Mouse (Mus musculus) heart, adult 11 months (tissue): Measurements from ENCODE around the gene Cend1.

Experiments used
- DNase-seq: peaks from one replicate; pipeline ENCODE4 v3.0.0; 2022

Cend1 gene

DNA sequence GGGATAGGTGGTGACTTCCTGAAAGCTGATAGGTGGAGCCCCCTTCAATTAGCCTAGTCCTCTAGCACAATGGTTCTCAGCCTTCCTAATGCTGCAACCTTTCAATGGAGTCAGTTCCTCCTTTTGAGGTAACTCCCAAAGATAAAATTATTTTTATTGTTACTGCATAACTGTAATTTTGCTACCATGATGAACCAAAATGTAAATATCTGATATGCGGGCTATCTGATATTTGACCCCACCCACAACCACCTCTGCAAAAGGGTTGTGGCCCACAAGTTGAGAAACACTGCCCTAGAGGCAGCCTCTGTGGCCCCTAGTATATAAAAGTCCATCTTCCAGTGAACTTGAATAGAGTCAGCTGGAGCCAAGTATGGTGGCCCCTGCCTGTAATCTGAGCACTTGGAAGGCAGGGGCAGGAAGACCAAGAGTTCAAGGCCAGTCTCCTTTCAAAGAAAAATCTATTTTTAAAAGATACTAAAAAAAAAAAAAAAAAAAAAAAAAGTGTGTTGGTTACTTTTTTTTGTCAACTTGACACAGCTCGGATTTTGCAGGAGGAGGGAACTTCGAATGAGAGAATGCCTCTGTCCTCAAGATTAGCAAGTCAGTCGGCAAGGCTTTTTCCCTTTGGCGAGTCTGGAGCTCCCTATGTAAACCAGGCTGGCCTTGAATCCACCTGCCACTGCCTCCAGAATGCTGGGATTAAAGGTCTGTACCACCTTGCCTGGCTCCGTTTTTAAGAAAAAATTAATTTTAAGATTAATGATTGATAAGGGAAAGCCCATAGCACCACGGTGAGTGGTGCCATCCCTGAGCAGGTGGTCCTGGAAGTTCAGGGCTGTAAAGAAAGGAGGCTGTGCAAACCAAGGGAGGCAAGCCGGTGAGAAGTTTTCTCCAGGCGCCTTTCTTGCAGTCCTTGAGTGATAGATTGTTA is 38.7 kb downstream of the Cend1 start:
- DNase-seq, result no peak

DNA sequence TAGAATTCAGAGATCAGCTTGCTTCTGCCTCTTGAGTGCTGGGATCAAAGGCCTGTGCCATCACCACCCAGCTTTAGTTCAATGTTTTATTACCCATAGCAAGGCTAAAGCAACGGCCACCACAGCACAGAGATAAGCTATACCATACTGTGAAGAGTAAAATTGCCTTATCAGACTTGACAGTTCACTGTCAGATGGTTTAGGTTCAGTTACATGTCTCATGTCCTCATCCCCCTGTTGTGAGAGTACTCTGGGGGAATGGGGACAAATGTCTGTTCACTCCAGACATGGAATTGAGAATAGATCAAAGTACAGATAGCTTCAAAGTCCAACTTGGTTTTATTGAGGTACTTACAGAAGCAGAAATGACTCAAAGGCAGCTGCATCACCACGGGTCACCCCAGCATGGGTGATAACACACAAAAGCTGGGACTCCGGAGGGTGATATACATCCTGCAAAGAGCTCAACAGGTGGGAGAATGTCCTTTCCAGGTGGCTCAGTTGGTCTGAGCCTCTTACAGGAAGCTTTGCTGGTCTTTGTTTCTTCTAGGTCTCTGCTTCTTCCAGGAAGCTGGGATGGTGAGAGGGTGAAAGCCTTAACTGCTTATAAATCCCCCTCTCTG is 40.7 kb downstream of the Cend1 start:
- no peak for DNase-seq

DNA sequence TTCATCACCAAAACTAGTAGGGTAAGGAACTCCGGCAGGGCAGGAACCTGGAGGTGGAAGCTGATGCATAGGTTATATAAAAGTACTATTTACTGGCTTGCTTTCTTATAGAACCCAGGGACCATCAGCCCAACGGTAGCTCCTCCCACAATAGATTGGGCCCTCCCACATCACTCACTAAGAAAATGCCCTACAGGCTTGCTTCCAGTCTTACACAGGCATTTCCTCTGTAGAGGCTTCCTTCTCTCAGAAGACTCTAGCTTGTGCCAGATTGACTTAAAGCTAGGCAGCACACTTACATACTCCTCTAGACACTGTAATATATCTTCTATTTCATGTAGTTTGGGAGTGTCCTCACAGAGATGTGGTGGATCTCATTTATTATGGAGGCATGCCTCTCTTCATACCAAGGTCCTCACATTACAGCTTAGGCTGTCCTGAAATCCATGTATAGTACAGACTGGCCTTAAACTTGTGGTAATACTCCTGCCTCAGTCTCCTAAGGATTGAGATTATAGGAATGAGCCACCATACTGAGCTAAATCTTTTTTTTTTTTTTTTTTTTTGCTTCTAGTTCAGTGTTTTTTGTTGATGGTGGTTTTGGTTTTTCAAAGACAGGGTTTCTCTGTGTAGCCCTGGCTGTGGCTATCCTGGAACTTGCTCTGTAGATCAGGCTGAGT is 41.3 kb downstream of the Cend1 start:
- DNase-seq, result no peak

DNA sequence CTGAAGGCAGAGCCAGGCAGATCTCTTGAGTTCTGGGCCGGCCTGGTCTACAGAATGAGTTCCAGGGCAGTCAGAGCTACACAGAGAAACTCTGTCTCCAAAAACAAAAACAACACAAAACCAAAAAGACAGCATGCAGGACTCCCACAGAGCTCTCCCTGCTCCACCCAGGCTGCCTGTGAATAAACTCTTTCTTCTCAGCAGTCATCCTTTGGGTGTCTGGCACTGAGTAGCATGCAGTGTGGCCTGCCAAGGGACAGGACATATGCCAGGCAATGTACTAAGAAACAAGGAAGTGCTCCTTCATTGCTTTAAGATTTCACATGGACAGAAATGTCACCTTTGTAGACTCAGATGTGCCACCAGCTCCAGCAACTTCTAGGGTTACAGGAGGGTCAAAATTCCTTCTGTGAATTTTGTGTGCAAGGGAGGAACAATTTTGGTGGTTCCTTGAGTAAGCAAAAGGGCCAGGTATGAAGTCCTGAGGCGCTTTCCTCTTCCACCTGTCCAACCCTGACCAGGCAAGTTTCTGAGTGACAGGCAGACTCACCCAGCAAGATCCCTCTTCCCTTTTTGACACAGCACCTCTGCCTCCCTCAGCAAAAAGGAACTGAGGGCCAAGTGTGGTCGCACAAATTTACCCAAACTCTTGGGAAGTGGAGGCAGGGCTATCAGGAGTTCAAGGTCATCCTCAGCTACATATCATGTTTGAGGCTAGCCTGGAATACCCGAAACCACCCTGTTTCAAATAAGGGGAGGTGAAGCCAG is 48.0 kb downstream of the Cend1 start:
- DNase-seq, result no peak

DNA sequence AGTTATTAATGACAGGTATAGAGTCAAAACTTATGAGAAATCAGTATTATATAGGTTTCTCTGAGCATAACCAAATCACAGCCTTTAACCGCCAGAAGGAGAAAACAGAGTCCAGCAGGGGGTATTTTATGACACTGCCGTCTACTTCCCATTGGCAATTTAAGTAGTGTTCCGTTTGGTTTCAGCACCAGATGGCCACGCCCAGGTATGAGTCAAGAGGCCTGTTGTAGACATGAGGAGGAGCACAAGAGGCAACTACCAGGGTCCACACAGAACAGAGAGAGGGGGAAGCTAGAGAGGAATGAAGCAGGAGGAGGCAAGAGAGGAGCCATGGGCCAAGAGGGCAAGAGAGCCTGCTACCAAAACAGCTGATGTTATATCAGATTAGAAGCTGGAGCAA is 49.7 kb downstream of the Cend1 start:
- DNase-seq, result peak; percentile 88
